Mouse (Mus musculus) ovary, postnatal 14 days (tissue): ENCODE data around the gene Slc25a20.

Experiments
- DNase-seq: peaks from one replicate; pipeline ENCODE4 v3.0.0; 2022; ENCODE audit warnings: low spot score

Slc25a20 gene

GRCm38 (mm10) chr9:108687181-108687580 lies 25.3 kb downstream of the Slc25a20 start:
- no peak for DNase-seq

GRCm38 (mm10) chr9:108687686-108688085 lies 25.8 kb downstream of the Slc25a20 start:
- no peak for DNase-seq

- DNase-seq = no peak
Measured at GRCm38 (mm10) chr9:108688451-108688850, 26.6 kb downstream of the Slc25a20 start.

GRCm38 (mm10) chr9:108689106-108689505 lies 27.2 kb downstream of the Slc25a20 start, which contains the start of gene Prkar2a:
TSS of gene Prkar2a (plus strand) at chr9:108689314.
- DNase-seq = no peak

- no peak for DNase-seq
Measured at GRCm38 (mm10) chr9:108689993-108690392, 28.1 kb downstream of the Slc25a20 start.

GRCm38 (mm10) chr9:108690914-108691313 lies 29.0 kb downstream of the Slc25a20 start:
- DNase-seq = no peak

- no peak for DNase-seq
Measured at GRCm38 (mm10) chr9:108691371-108691770, 29.5 kb downstream of the Slc25a20 start.

- DNase-seq = peak; percentile 82
Measured at GRCm38 (mm10) chr9:108691846-108692225, 29.9 kb downstream of the Slc25a20 start.

- DNase-seq = peak; percentile 35
Measured at GRCm38 (mm10) chr9:108692226-108693041, 30.5 kb downstream of the Slc25a20 start.

GRCm38 (mm10) chr9:108693946-108694345 lies 32.1 kb downstream of the Slc25a20 start:
- DNase-seq = no peak

GRCm38 (mm10) chr9:108694533-108694932 lies 32.6 kb downstream of the Slc25a20 start:
- no peak for DNase-seq

GRCm38 (mm10) chr9:108702476-108702875 lies 40.6 kb downstream of the Slc25a20 start:
- DNase-seq = no peak

GRCm38 (mm10) chr9:108703373-108704110 lies 41.7 kb downstream of the Slc25a20 start:
- DNase-seq = no peak

- DNase-seq = no peak
Measured at GRCm38 (mm10) chr9:108704591-108704990, 42.7 kb downstream of the Slc25a20 start.

GRCm38 (mm10) chr9:108707212-108707611 lies 45.3 kb downstream of the Slc25a20 start:
- no peak for DNase-seq

- no peak for DNase-seq
Measured at GRCm38 (mm10) chr9:108708833-108709232, 46.9 kb downstream of the Slc25a20 start.

- DNase-seq = no peak
Measured at GRCm38 (mm10) chr9:108710767-108711166, 48.9 kb downstream of the Slc25a20 start.

GRCm38 (mm10) chr9:108716199-108716598 lies 54.3 kb downstream of the Slc25a20 start:
- no peak for DNase-seq

- no peak for DNase-seq
Measured at GRCm38 (mm10) chr9:108723751-108724150, 61.9 kb downstream of the Slc25a20 start.

- no peak for DNase-seq
Measured at GRCm38 (mm10) chr9:108726116-108726515, 64.2 kb downstream of the Slc25a20 start.

GRCm38 (mm10) chr9:108729050-108729449 lies 67.2 kb downstream of the Slc25a20 start:
- DNase-seq = no peak

GRCm38 (mm10) chr9:108732462-108732861 lies 70.6 kb downstream of the Slc25a20 start:
- no peak for DNase-seq
